Mouse (Mus musculus) neural tube, embryonic 15.5 days (tissue): ENCODE measurements around the gene Phactr2. TPM values are rescaled to one million over a fixed set of nuclear protein-coding genes. Genes with fewer than 3 reads are reported as not detected.

Experiments
- ATAC-seq: fragments of 200-750 bp; cut with Nextera tagmentation; 2 replicates; pipeline ENCODE4 v1.8.0; 2017; ENCODE audit warnings: mild to moderate bottlenecking, moderate TSS enrichment, moderate library complexity; ENCODE audit not compliant: low FRiP score
- H3K27ac ChIP-seq: fragments of 300-500 bp; sonication (generic); replicated peaks from 2 replicates; pipeline ENCODE4 v1.5.1; 2015; ENCODE audit warnings: mild to moderate bottlenecking, inconsistent platforms
- H3K27me3 ChIP-seq: fragments of 300-500 bp; sonication (generic); replicated peaks from 2 replicates; pipeline ENCODE4 v1.6.1; 2015; ENCODE audit warnings: inconsistent platforms
- H3K36me3 ChIP-seq: fragments of 300-500 bp; sonication (generic); 2 replicates; pipeline ENCODE4 v1.6.1; 2015; ENCODE audit warnings: inconsistent platforms
- H3K4me1 ChIP-seq: fragments of 300-500 bp; sonication (generic); 2 replicates; pipeline ENCODE4 v1.6.1; 2015; ENCODE audit warnings: inconsistent platforms
- H3K4me2 ChIP-seq: fragments of 300-500 bp; sonication (generic); 2 replicates; pipeline ENCODE4 v1.6.1; 2015; ENCODE audit warnings: inconsistent platforms, mild to moderate bottlenecking, moderate library complexity
- H3K4me3 ChIP-seq: fragments of 300-500 bp; sonication (generic); replicated peaks from 2 replicates; pipeline ENCODE4 v1.5.1; 2015; ENCODE audit warnings: mild to moderate bottlenecking, inconsistent platforms
- H3K9ac ChIP-seq: fragments of 300-500 bp; sonication (generic); replicated peaks from 2 replicates; pipeline ENCODE4 v1.6.1; 2015; ENCODE audit warnings: mild to moderate bottlenecking, inconsistent platforms
- H3K9me3 ChIP-seq: fragments of 300-500 bp; sonication (generic); replicated peaks from 2 replicates; pipeline ENCODE4 v1.6.1; 2016; ENCODE audit warnings: inconsistent platforms
- WGBS: fragments of 180-500 bp; shearing (Covaris S2); methylation state at CpG from one replicate; pipeline ENCODE4 v1.1.7; 2015; ENCODE audit warnings: mixed read lengths; 5-methylcytosine and 5-hydroxymethylcytosine counted together
- polyA plus RNA-seq: library from polyadenylated mRNA; unstranded; fragments of >200 nt; fragmentation: Nextera tagmentation; extraction: Ambion mirVana; gene quantifications from 2 replicates; pipeline ENCODE4 v1.2.1, GENCODE M21; 2015

The Phactr2 gene
- polyA plus RNA-seq, 1 experiment from 2014 or later = 8.1 TPM

- H3K27me3 ChIP-seq = no peaks in the 10 kb centered on the region
- no peaks in the 10 kb centered on the region for H3K9me3 ChIP-seq
- peaks cover 13% of the 10 kb centered on the region for H3K4me1 ChIP-seq
- no peak overlapping the region for H3K27ac ChIP-seq
- H3K36me3 ChIP-seq = no peaks in the 10 kb centered on the region
- ATAC-seq = no peak
- 85% methylated on average over 10 of the region's 10 CpGs for WGBS
- no peak overlapping the region for H3K4me2 ChIP-seq
- no peak overlapping the region for H3K9ac ChIP-seq
- no peak overlapping the region for H3K4me3 ChIP-seq
Measured at GRCm38 (mm10) chr10:13427599-13427998, 46.6 kb downstream of the Phactr2 start.

- Histone ChIP-seq H3K4me2 (no peak overlapping the region), H3K36me3 (no peaks in the 10 kb centered on the region), H3K9ac (no peak overlapping the region), H3K27ac (no peak overlapping the region), H3K9me3 (no peaks in the 10 kb centered on the region), H3K4me1 (peaks cover 3% of the 10 kb centered on the region; the same call in 1 of the 2 replicates), H3K27me3 (no peaks in the 10 kb centered on the region), H3K4me3 (no peak overlapping the region)
- 93% methylated on average over 9 of the region's 9 CpGs for WGBS
- ATAC-seq = no peak
Measured at GRCm38 (mm10) chr10:13425198-13425597, 49.0 kb downstream of the Phactr2 start.

- Histone ChIP-seq H3K4me2 (no peak overlapping the region), H3K4me3 (no peak overlapping the region), H3K4me1 (peaks cover 3% of the 10 kb centered on the region; the same call in 1 of the 2 replicates), H3K36me3 (no peaks in the 10 kb centered on the region), H3K27ac (no peak overlapping the region), H3K9ac (no peak overlapping the region), H3K27me3 (no peaks in the 10 kb centered on the region), H3K9me3 (no peaks in the 10 kb centered on the region)
- WGBS = 92% methylated on average over 17 of the region's 17 CpGs
- ATAC-seq = no peak
Measured at GRCm38 (mm10) chr10:13424508-13424907, 49.7 kb downstream of the Phactr2 start.

GRCm38 (mm10) chr10:13424015-13424414 is 50.2 kb downstream of the Phactr2 start:
- H3K27me3 ChIP-seq = no peaks in the 10 kb centered on the region
- no peaks in the 10 kb centered on the region for H3K9me3 ChIP-seq
- H3K4me1 ChIP-seq = 0 out of 2 replicates have a peak, but pooled peaks cover under 1% of the 10 kb centered on the region
- no peak overlapping the region for H3K4me2 ChIP-seq
- H3K4me3 ChIP-seq = no peak overlapping the region
- no peak for ATAC-seq
- WGBS = 96% methylated on average over 10 of the region's 10 CpGs
- H3K27ac ChIP-seq = no peak overlapping the region
- H3K9ac ChIP-seq = no peak overlapping the region
- H3K36me3 ChIP-seq = no peaks in the 10 kb centered on the region

- Histone ChIP-seq H3K27me3 (no peaks in the 10 kb centered on the region), H3K36me3 (no peaks in the 10 kb centered on the region), H3K4me1 (no peaks in the 10 kb centered on the region), H3K4me2 (no peak overlapping the region), H3K4me3 (no peak overlapping the region), H3K27ac (no peak overlapping the region), H3K9ac (no peak overlapping the region), H3K9me3 (no peaks in the 10 kb centered on the region)
- WGBS = 73% methylated on average over 9 of the region's 9 CpGs
- no peak for ATAC-seq
Measured at GRCm38 (mm10) chr10:13422121-13422520, 52.1 kb downstream of the Phactr2 start.

- H3K4me3 ChIP-seq = no peak overlapping the region
- H3K9ac ChIP-seq = no peak overlapping the region
- WGBS = 33% methylated on average over 4 of the region's 4 CpGs
- no peak for ATAC-seq
- H3K4me1 ChIP-seq = peaks cover 6% of the 10 kb centered on the region; the same call in 1 of the 2 replicates
- no peaks in the 10 kb centered on the region for H3K9me3 ChIP-seq
- H3K36me3 ChIP-seq = no peaks in the 10 kb centered on the region
- no peaks in the 10 kb centered on the region for H3K27me3 ChIP-seq
- no peak overlapping the region for H3K27ac ChIP-seq
- no peak overlapping the region for H3K4me2 ChIP-seq
Measured at GRCm38 (mm10) chr10:13419246-13419645, 55.0 kb downstream of the Phactr2 start.

- Histone ChIP-seq H3K27ac (no peak overlapping the region), H3K27me3 (no peaks in the 10 kb centered on the region), H3K36me3 (no peaks in the 10 kb centered on the region), H3K4me3 (no peak overlapping the region), H3K4me2 (no peak overlapping the region), H3K9ac (no peak overlapping the region), H3K4me1 (peaks cover 6% of the 10 kb centered on the region; the same call in 1 of the 2 replicates), H3K9me3 (no peaks in the 10 kb centered on the region)
- WGBS = 30% methylated on average over 8 of the region's 8 CpGs
- no peak; the same call in 1 of the 2 replicates for ATAC-seq
Measured at GRCm38 (mm10) chr10:13415489-13416104, 58.6 kb downstream of the Phactr2 start.

- no peaks in the 10 kb centered on the region for H3K9me3 ChIP-seq
- no peaks in the 10 kb centered on the region for H3K27me3 ChIP-seq
- WGBS = 87% methylated on average over 19 of the region's 19 CpGs
- ATAC-seq = peak; percentile 66
- no peak overlapping the region for H3K9ac ChIP-seq
- H3K4me3 ChIP-seq = no peak overlapping the region
- H3K36me3 ChIP-seq = no peaks in the 10 kb centered on the region
- peaks cover 6% of the 10 kb centered on the region; the same call in 1 of the 2 replicates for H3K4me1 ChIP-seq
- H3K4me2 ChIP-seq = no peak overlapping the region
- no peak overlapping the region for H3K27ac ChIP-seq
Measured at GRCm38 (mm10) chr10:13412202-13412923, 61.8 kb downstream of the Phactr2 start.

- Histone ChIP-seq H3K9me3 (no peaks in the 10 kb centered on the region), H3K4me3 (no peak overlapping the region), H3K36me3 (no peaks in the 10 kb centered on the region), H3K9ac (no peak overlapping the region), H3K27me3 (no peaks in the 10 kb centered on the region), H3K27ac (no peak overlapping the region), H3K4me1 (peaks cover 6% of the 10 kb centered on the region; the same call in 1 of the 2 replicates), H3K4me2 (no peak overlapping the region)
- WGBS = 94% methylated on average over 3 of the region's 3 CpGs
- ATAC-seq = no peak
Measured at GRCm38 (mm10) chr10:13411056-13411455, 63.2 kb downstream of the Phactr2 start.

- Histone ChIP-seq H3K9ac (no peak overlapping the region), H3K9me3 (no peaks in the 10 kb centered on the region), H3K27ac (no peak overlapping the region), H3K4me1 (no peaks in the 10 kb centered on the region), H3K36me3 (no peaks in the 10 kb centered on the region), H3K4me2 (no peak overlapping the region), H3K4me3 (no peak overlapping the region), H3K27me3 (no peaks in the 10 kb centered on the region)
- WGBS = 75% methylated on average over 1 of the region's 1 CpGs
- no peak for ATAC-seq
Measured at GRCm38 (mm10) chr10:13401971-13402370, 72.2 kb downstream of the Phactr2 start.

GRCm38 (mm10) chr10:13395753-13396152 is 78.5 kb downstream of the Phactr2 start:
- Histone ChIP-seq H3K27me3 (no peaks in the 10 kb centered on the region), H3K9me3 (no peaks in the 10 kb centered on the region), H3K4me1 (no peaks in the 10 kb centered on the region), H3K4me3 (no peak overlapping the region), H3K9ac (no peak overlapping the region), H3K27ac (no peak overlapping the region), H3K4me2 (no peak overlapping the region), H3K36me3 (no peaks in the 10 kb centered on the region)
- 84% methylated on average over 3 of the region's 3 CpGs for WGBS
- no peak for ATAC-seq

- Histone ChIP-seq H3K36me3 (no peaks in the 10 kb centered on the region), H3K9ac (no peak overlapping the region), H3K27me3 (no peaks in the 10 kb centered on the region), H3K4me3 (no peak overlapping the region), H3K4me1 (peaks cover 6% of the 10 kb centered on the region), H3K4me2 (no peak overlapping the region), H3K27ac (no peak overlapping the region), H3K9me3 (no peaks in the 10 kb centered on the region)
- 80% methylated on average over 4 of the region's 4 CpGs for WGBS
- ATAC-seq = no peak
Measured at GRCm38 (mm10) chr10:13394000-13394399, 80.2 kb downstream of the Phactr2 start.
